Mouse (Mus musculus) stomach, embryonic 16.5 days (tissue): ENCODE data around the gene Tusc2. TPM values are rescaled to one million over a fixed set of nuclear protein-coding genes. Genes with fewer than 3 reads are reported as not detected.
A peak's percentile ranks its signal among the peaks of the same experiment; 100 is the strongest.

Source experiments
- ATAC-seq: fragments of 200-750 bp; cut with Nextera tagmentation; 2 replicates; pipeline ENCODE4 v1.8.0; 2017; ENCODE audit warnings: moderate number of reproducible peaks, moderate TSS enrichment; ENCODE audit not compliant: insufficient read depth, low FRiP score
- H3K27ac ChIP-seq: fragments of 300-500 bp; sonication (generic); 2 replicates; pipeline ENCODE4 v1.5.1; 2014; ENCODE audit warnings: low read length
- H3K27me3 ChIP-seq: fragments of 300-500 bp; sonication (generic); 2 replicates; pipeline ENCODE4 v1.6.1; 2014; ENCODE audit warnings: low read length, control low read depth, mixed read lengths; ENCODE audit not compliant: control insufficient read depth, insufficient read depth
- H3K36me3 ChIP-seq: fragments of 300-500 bp; sonication (generic); 2 replicates; pipeline ENCODE4 v1.6.1; 2014; ENCODE audit warnings: low read length; ENCODE audit not compliant: control insufficient read depth, insufficient read depth
- H3K4me1 ChIP-seq: fragments of 300-500 bp; sonication (generic); 2 replicates; pipeline ENCODE4 v1.6.1; 2014; ENCODE audit warnings: low read length, control low read depth, mixed read lengths; ENCODE audit not compliant: control insufficient read depth, insufficient read depth
- H3K4me2 ChIP-seq: fragments of 300-500 bp; sonication (generic); 2 replicates; pipeline ENCODE4 v1.6.1; 2014; ENCODE audit warnings: low read depth, low read length, mixed read lengths
- H3K4me3 ChIP-seq: fragments of 300-500 bp; sonication (generic); replicated peaks from 2 replicates; pipeline ENCODE4 v1.5.1; 2014; ENCODE audit warnings: mild to moderate bottlenecking, low read length
- H3K9ac ChIP-seq: fragments of 300-500 bp; sonication (generic); 2 replicates; pipeline ENCODE4 v1.6.1; 2014; ENCODE audit warnings: low read length
- H3K9me3 ChIP-seq: fragments of 300-500 bp; sonication (generic); replicated peaks from 2 replicates; pipeline ENCODE4 v1.6.1; 2016; ENCODE audit warnings: low read length, control low read depth; ENCODE audit not compliant: control insufficient read depth
- WGBS: fragments of 180-500 bp; shearing (Covaris S2); extraction: QIAGEN DNeasy Blood & Tissue Kit; methylation state at CpG from one replicate; pipeline ENCODE4 v1.1.7; 2014; 5-methylcytosine and 5-hydroxymethylcytosine counted together
- polyA plus RNA-seq: library from polyadenylated mRNA; unstranded; fragments of >200 nt; fragmentation: Nextera tagmentation; extraction: Ambion mirVana; gene quantifications from 2 replicates; pipeline ENCODE4 v1.2.1, GENCODE M21; 2015

Gene Tusc2
- polyA plus RNA-seq, 1 experiment from 2014 or later, result 38.2 TPM

DNA sequence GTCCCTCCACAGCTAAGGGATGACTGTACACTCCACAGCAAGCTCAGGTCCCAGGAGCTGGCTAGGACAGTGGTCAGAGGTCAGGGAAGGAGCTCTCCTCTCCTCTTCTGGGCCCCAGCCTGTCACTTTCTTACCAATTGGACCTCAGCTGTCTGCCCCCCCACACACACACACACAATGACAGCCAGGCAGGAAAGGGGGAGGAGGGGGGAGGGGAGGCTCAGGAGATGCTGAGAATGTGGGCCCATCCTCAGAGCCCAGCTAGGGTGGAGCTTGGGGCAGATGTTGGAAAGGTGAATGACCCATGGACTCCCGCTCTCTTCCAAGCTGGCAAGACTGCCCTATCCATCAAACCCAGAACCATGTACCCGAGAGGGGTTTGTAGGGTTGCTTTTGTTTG is 44.0 kb downstream of the Tusc2 start:
- Histone ChIP-seq H3K4me3 (peak overlapping the region; percentile 24), H3K27me3 (no peaks in the 10 kb centered on the region), H3K4me1 (peaks cover 46% of the 10 kb centered on the region), H3K36me3 (no peaks in the 10 kb centered on the region), H3K4me2 (peak overlapping the region; percentile 39), H3K27ac (peak overlapping the region; percentile 67; the same call in 1 of the 2 replicates), H3K9ac (peak overlapping the region; percentile 62), H3K9me3 (no peaks in the 10 kb centered on the region)
- ATAC-seq, result no peak
- 68% methylated on average over 2 of the region's 2 CpGs for whole genome bisulfite sequencing

DNA sequence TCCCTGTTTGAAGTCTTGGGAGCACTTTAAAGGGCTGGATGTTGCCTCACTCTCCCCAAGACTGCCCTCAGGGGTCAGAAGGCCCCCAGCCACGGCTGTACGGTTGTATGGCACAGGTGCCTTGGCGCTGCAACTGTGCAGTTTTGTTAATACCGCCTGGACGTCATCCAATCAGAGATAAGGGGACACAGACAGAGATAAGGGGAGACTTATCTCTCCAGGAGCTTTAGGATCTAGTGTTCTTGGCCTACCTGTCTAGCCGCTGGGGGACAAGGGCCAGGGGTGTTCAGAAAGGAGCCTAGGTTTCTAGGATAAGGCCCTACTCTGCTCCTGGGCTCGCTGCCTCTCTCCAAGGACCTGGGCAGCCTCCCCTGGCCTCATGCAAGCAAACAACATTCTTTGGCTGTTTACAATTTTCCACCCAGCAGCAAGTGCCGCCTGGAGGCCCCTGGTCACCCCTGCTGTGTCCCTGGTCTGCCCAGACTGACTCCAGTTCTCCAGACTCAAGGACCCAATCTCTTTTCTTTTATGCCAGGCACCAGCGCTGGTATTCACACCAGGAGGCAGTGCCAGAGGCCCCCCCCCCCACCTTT is 44.7 kb downstream of the Tusc2 start:
- Histone ChIP-seq H3K9me3 (no peaks in the 10 kb centered on the region), H3K27ac (peak overlapping the region; percentile 67; the same call in 1 of the 2 replicates), H3K9ac (0 out of 2 replicates have a peak overlapping the region, but pooled peaks have one; percentile 32), H3K4me2 (peak overlapping the region; percentile 39; the same call in 1 of the 2 replicates), H3K36me3 (no peaks in the 10 kb centered on the region), H3K4me1 (peaks cover 48% of the 10 kb centered on the region), H3K4me3 (no peak overlapping the region), H3K27me3 (no peaks in the 10 kb centered on the region)
- 44% methylated on average over 9 of the region's 9 CpGs for WGBS
- ATAC-seq, result no peak

DNA sequence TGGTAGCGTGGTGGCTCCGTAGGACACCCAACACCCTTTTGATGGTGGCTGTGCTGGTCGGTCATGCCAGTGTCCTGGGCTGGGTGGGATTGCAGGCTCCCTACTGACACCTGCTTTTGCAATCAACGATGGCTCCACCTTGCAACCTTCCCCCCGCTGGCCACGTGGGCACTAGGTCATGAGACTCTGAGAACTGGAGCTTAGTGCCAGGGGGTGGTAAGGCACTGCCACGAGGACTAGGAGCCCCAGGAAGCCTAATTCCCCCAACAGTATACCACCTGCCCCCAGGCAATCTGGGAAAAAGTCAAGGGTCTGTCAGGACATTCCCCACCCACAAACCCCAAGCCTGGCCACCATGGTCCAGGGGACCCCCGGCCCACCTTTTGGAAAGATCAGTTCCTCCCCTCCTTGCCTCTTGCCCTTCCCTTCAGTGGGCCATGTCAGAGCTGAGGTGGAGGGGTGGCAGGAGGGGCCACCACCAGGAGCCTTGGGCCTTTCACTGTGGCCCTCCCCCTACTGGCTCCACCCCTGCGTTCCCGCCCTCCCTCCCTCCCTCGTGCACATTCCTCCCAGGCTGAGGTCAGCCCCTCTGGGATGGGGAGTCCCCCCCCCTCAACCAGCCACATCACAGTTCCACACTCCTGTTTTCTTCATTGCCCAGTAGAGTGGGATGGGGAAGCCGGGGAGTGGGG is 45.8 kb downstream of the Tusc2 start, which contains the start of gene Sema3b:
Gene Sema3b, minus strand, starts transcription at position 489 of the 692 bp plus-strand sequence.
- Histone ChIP-seq H3K36me3 (no peaks in the 10 kb centered on the region), H3K4me3 (no peak within 1 kb of the TSS), H3K27me3 (no peaks in the 10 kb centered on the region), H3K4me1 (peaks cover 51% of the 10 kb centered on the region), H3K9ac (peak within 1 kb of the TSS; percentile 38; the same call in 1 of the 2 replicates), H3K4me2 (0 out of 2 replicates have a peak within 1 kb of the TSS, but pooled peaks have one; percentile 2), H3K9me3 (no peaks in the 10 kb centered on the region), H3K27ac (peak within 1 kb of the TSS; percentile 67; the same call in 1 of the 2 replicates)
- 34% methylated on average over 12 of the region's 12 CpGs for WGBS
- no peak; the same call in 1 of the 2 replicates for ATAC-seq

GRCm38 (mm10) chr9:107609433-107609830 is 46.4 kb downstream of the Tusc2 start:
- Histone ChIP-seq H3K36me3 (peaks cover under 1% of the 10 kb centered on the region; the same call in 1 of the 2 replicates), H3K4me3 (no peak overlapping the region), H3K4me2 (0 out of 2 replicates have a peak overlapping the region, but pooled peaks have one; percentile 2), H3K4me1 (peaks cover 50% of the 10 kb centered on the region), H3K27me3 (no peaks in the 10 kb centered on the region), H3K27ac (no peak overlapping the region; the same call in 1 of the 2 replicates), H3K9me3 (no peaks in the 10 kb centered on the region), H3K9ac (peak overlapping the region; percentile 38; the same call in 1 of the 2 replicates)
- 68% methylated on average over 4 of the region's 4 CpGs for WGBS
- no peak for ATAC-seq

GRCm38 (mm10) chr9:107611456-107612190 is 48.6 kb downstream of the Tusc2 start:
- H3K4me3 ChIP-seq, result no peak overlapping the region; the same call in 1 of the 2 replicates
- no peak for ATAC-seq
- peak overlapping the region; percentile 91 for H3K4me2 ChIP-seq
- peaks cover 19% of the 10 kb centered on the region for H3K36me3 ChIP-seq
- H3K4me1 ChIP-seq, result peaks cover 41% of the 10 kb centered on the region
- 68% methylated on average over 6 of the region's 6 CpGs for whole genome bisulfite sequencing
- peak overlapping the region; percentile 85 for H3K9ac ChIP-seq
- H3K9me3 ChIP-seq, result no peaks in the 10 kb centered on the region
- no peaks in the 10 kb centered on the region for H3K27me3 ChIP-seq
- peak overlapping the region; percentile 94 for H3K27ac ChIP-seq

DNA sequence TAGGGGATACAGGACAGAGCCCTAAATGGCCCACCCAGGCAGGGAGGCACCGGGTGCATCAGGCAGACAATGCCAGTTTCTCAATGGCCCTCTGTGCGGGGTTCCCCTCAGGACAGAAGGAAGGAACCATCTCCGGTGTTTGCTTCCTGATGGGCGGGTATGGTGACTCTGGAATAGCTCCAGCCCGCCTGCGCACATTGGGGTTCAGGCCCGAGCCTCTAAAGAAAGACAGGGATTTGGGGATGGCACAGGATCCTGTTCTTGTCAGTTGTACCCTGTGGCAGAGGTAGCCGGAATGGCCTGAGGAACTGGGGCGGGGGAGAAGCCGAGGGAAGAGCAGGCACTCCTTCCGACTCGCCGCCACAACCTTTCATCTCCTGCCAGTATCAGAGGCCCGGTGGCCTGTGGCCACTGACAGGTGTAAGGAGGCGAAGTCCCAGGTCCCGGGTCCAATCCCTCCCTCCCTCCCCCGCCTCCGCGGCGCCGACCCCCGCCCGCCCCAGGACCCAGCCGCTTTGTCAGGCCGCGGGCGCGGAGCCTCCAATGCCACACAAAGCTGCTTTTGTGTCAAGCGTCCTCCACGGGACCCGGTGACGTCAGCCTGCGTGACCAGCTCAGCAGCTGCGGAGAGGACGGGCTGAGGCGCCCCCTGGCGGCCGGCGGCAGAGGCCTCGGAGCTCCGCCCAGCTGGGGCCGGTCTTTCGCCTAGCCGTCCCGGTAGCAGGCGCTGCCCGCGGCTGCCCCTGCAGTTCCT is 49.3 kb downstream of the Tusc2 start:
- WGBS, result 4% methylated on average over 48 of the region's 48 CpGs
- Histone ChIP-seq H3K4me1 (peaks cover 35% of the 10 kb centered on the region), H3K4me2 (peak overlapping the region; percentile 91), H3K27me3 (no peaks in the 10 kb centered on the region), H3K9ac (peak overlapping the region; percentile 85), H3K36me3 (peaks cover 24% of the 10 kb centered on the region), H3K9me3 (no peaks in the 10 kb centered on the region), H3K27ac (peak overlapping the region; percentile 94), H3K4me3 (peak overlapping the region; percentile 46)
- peak; percentile 94 for ATAC-seq

GRCm38 (mm10) chr9:107612945-107613569 is 50.0 kb downstream of the Tusc2 start:
- WGBS, result 10% methylated on average over 12 of the region's 12 CpGs
- Histone ChIP-seq H3K9me3 (no peaks in the 10 kb centered on the region), H3K4me3 (peak overlapping the region; percentile 46), H3K36me3 (peaks cover 26% of the 10 kb centered on the region), H3K4me1 (peaks cover 28% of the 10 kb centered on the region), H3K4me2 (peak overlapping the region; percentile 91), H3K27ac (peak overlapping the region; percentile 82), H3K27me3 (no peaks in the 10 kb centered on the region), H3K9ac (peak overlapping the region; percentile 85)
- no peak for ATAC-seq

DNA sequence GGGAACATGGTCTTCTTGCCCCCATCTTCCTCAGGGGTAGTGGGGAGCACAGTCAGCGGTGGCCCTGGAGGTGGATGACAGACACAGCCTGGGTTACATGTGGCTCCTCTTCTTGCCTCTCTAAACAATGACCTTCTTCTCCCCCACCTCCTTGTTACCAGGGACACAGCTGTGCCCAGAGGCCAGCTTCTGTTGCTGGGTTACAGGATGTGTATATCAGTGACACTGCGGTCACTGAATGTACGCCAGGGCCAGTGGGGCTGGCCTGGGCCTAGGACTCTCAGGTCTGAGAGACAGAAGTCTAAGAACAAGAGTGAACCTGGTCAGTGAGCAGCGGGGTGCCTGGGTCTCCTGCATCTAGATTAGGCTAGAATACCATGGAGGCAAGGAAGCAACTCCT is 52.0 kb downstream of the Tusc2 start:
- no peak overlapping the region for H3K9ac ChIP-seq
- H3K9me3 ChIP-seq, result no peaks in the 10 kb centered on the region
- H3K27me3 ChIP-seq, result no peaks in the 10 kb centered on the region
- H3K36me3 ChIP-seq, result peaks cover 32% of the 10 kb centered on the region
- no peak for ATAC-seq
- no peak overlapping the region for H3K4me3 ChIP-seq
- H3K4me2 ChIP-seq, result no peak overlapping the region
- no peak overlapping the region; the same call in 1 of the 2 replicates for H3K27ac ChIP-seq
- 83% methylated on average over 4 of the region's 4 CpGs for WGBS
- H3K4me1 ChIP-seq, result peaks cover 35% of the 10 kb centered on the region
